Mouse (Mus musculus) intestine, embryonic 14.5 days (tissue): ENCODE data around the gene Pde10a. TPM values are rescaled to one million over a fixed set of nuclear protein-coding genes. Genes with fewer than 3 reads are reported as not detected.

Experiments used
- ATAC-seq: fragments of 200-750 bp; cut with Nextera tagmentation; replicated peaks from 2 replicates; pipeline ENCODE4 v1.8.0; 2017; ENCODE audit warnings: low read depth, moderate number of reproducible peaks, moderate TSS enrichment, moderate library complexity; ENCODE audit not compliant: low FRiP score, low TSS enrichment
- DNase-seq: peaks from one replicate; pipeline ENCODE4 v3.0.0-alpha.2; 2018; ENCODE audit warnings: low spot score
- H3K27ac ChIP-seq: fragments of 300-500 bp; sonication (generic); 2 replicates; pipeline ENCODE4 v1.5.1; 2014; ENCODE audit warnings: low read depth, mild to moderate bottlenecking, control low read depth
- H3K27me3 ChIP-seq: fragments of 300-500 bp; sonication (generic); replicated peaks from 2 replicates; pipeline ENCODE4 v1.6.1; 2014; ENCODE audit warnings: low read length, control low read depth; ENCODE audit not compliant: control insufficient read depth, insufficient read depth
- H3K36me3 ChIP-seq: fragments of 300-500 bp; sonication (generic); 2 replicates; pipeline ENCODE4 v1.6.1; 2014; ENCODE audit warnings: low read length, control low read depth; ENCODE audit not compliant: control insufficient read depth, insufficient read depth
- H3K4me1 ChIP-seq: fragments of 300-500 bp; sonication (generic); replicated peaks from 2 replicates; pipeline ENCODE4 v1.6.1; 2014; ENCODE audit warnings: low read length, control low read depth, mixed read lengths; ENCODE audit not compliant: control insufficient read depth, insufficient read depth
- H3K4me2 ChIP-seq: fragments of 300-500 bp; sonication (generic); 2 replicates; pipeline ENCODE4 v1.6.1; 2014; ENCODE audit warnings: low read length
- H3K4me3 ChIP-seq: fragments of 300-500 bp; sonication (generic); 2 replicates; pipeline ENCODE4 v1.5.1; 2014; ENCODE audit warnings: low read depth, low read length, control low read depth, mixed read lengths
- H3K9ac ChIP-seq: fragments of 300-500 bp; sonication (generic); 2 replicates; pipeline ENCODE4 v1.6.1; 2014; ENCODE audit warnings: mild to moderate bottlenecking, low read length
- H3K9me3 ChIP-seq: fragments of 300-500 bp; sonication (generic); 2 replicates; pipeline ENCODE4 v1.6.1; 2016; ENCODE audit warnings: low read length, control low read depth; ENCODE audit not compliant: control insufficient read depth
- WGBS: fragments of 180-500 bp; shearing (Covaris S2); extraction: QIAGEN DNeasy Blood & Tissue Kit; methylation state at CpG from one replicate; pipeline ENCODE4 v1.1.7; 2014; 5-methylcytosine and 5-hydroxymethylcytosine counted together
- polyA plus RNA-seq: library from polyadenylated mRNA; unstranded; fragments of >200 nt; fragmentation: Nextera tagmentation; extraction: Ambion mirVana; gene quantifications from 2 replicates; pipeline ENCODE4 v1.2.1, GENCODE M21; 2014

Gene Pde10a
- polyA plus RNA-seq, 1 experiment from 2014 or later: 1.4 TPM

DNA sequence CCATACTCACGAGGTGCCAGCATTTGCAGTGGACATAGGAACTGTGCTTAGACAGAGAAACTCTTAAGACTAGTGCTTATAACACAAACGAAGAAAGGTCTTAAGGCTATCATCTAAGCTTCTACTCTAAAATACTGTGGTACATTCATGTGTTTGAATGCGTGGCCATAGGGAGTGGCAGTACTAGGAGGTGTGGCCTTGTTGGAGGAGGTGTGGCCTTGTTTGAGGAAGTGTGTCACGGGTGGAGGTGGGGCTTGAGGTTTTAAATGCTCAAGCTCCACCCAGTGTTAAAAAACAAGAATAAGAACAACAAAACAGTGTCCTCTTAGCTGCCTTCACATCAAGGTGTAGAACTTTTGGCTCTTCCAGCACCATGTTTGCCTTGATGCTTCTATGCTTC, 31.7 kb upstream of the Pde10a start:
- no peak for DNase-seq
- Histone ChIP-seq H3K4me3 (no peak overlapping the region), H3K27ac (no peak overlapping the region), H3K9me3 (no peaks in the 10 kb centered on the region), H3K27me3 (no peaks in the 10 kb centered on the region; the same call in 1 of the 2 replicates), H3K4me2 (no peak overlapping the region), H3K9ac (no peak overlapping the region), H3K4me1 (no peaks in the 10 kb centered on the region), H3K36me3 (no peaks in the 10 kb centered on the region)
- no peak for ATAC-seq
- WGBS: 86% methylated on average over 4 of the region's 4 CpGs

DNA sequence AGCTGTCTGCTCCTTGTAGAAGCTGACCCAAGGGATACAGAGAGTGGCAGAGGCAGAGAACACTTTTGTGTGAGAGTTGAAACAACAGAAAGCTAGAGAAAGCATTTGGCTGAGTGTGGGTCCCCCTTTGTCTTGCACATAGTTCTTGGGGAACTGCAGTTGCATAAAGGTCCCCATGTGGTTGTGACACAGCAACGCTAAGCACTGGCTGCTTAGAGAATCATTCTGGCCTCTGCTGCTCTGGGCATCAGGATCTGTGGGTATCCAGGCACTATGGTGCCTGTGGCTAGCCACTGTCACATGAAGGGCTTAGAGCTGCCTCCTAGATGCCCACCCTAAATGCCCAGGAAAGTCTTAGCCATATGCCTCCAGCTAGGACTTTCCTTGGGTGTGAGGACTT, 27.0 kb upstream of the Pde10a start:
- no peaks in the 10 kb centered on the region for H3K4me1 ChIP-seq
- no peak overlapping the region for H3K9ac ChIP-seq
- DNase-seq (no peak), ATAC-seq (no peak)
- 69% methylated on average over 1 of the region's 1 CpGs for WGBS
- no peaks in the 10 kb centered on the region; the same call in none of the 2 replicates for H3K27me3 ChIP-seq
- no peaks in the 10 kb centered on the region for H3K36me3 ChIP-seq
- no peaks in the 10 kb centered on the region for H3K9me3 ChIP-seq
- H3K4me3 ChIP-seq: no peak overlapping the region
- no peak overlapping the region for H3K27ac ChIP-seq
- no peak overlapping the region for H3K4me2 ChIP-seq

DNA sequence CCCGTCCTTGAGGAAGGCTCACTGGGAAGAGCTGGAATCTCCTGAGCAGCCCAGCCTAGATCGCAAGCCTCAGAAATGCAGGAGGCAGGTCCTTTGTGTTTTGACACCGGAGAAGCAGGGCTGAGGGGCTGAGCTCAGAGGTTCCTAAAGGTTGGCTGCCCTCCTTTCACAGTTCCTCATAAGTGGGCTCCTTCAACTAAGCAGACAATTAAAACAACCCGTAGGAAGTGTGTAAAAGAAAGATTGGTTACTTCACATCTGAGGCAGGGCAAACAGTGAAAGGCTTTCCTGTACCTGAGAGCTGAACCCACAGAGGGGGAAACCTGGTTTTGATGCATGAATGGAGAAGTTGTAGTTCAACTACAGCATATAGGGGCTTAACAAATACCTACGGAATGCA, 26.5 kb upstream of the Pde10a start:
- H3K9me3 ChIP-seq: no peaks in the 10 kb centered on the region
- H3K27ac ChIP-seq: no peak overlapping the region
- no peak for ATAC-seq
- H3K4me2 ChIP-seq: no peak overlapping the region
- no peaks in the 10 kb centered on the region for H3K36me3 ChIP-seq
- 53% methylated on average over 5 of the region's 5 CpGs for WGBS
- H3K4me3 ChIP-seq: no peak overlapping the region
- no peaks in the 10 kb centered on the region for H3K4me1 ChIP-seq
- H3K27me3 ChIP-seq: no peaks in the 10 kb centered on the region; the same call in none of the 2 replicates
- H3K9ac ChIP-seq: no peak overlapping the region
- DNase-seq: no peak

DNA sequence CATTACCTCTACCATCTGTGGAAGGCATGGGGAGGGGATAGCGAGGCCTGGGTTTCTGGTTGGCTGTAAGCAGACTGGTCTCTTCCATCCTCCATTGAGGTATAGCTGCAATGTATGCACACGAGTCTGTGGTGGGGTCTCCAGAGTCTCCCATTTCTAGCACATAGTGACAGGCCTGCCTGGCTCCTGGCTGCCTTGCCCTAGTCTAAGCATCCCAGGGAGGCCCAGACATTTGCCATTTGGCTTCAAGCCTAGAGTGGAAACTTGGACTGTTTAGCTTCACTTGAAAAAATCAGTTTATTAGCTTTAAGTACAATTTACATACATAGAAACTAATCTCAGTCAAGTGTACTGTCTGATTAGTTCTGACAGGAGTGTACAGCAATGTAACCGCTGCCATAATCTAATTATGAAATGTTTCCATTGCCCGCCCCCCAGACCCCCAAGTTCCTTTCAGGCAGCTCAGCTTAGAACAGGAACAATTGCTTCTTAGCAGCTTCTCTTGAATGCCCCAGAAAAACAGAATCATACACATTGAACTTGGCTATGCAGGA, 25.5 kb upstream of the Pde10a start:
- ATAC-seq: no peak
- no peak overlapping the region for H3K4me3 ChIP-seq

DNA sequence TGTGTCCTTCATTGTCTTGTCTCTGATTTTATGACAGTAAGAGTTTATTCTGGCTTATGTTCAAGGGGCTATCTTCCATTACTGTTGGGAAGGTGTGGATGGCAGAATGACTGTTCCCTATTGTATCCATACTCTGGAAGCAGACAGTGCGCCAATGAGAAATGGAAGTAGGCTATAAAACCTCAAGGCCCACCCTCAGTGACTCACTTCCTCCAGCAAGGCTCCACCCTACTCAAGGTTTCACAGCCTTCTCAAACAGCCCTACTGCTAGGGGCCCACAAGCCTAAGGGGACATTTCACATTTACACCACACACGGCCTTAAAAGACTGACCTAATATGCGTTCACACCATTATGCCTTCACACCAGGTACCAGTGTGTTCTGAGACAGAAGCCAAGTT, 20.8 kb upstream of the Pde10a start:
- H3K36me3 ChIP-seq: no peaks in the 10 kb centered on the region
- H3K9me3 ChIP-seq: no peaks in the 10 kb centered on the region
- ATAC-seq (no peak), DNase-seq (no peak)
- H3K4me3 ChIP-seq: no peak overlapping the region
- WGBS: 86% methylated on average over 3 of the region's 3 CpGs
- H3K4me1 ChIP-seq: peaks cover 15% of the 10 kb centered on the region
- no peak overlapping the region for H3K9ac ChIP-seq
- H3K4me2 ChIP-seq: no peak overlapping the region
- no peak overlapping the region for H3K27ac ChIP-seq
- H3K27me3 ChIP-seq: peaks cover 14% of the 10 kb centered on the region

More for the DNA sequence above, 25.5 kb upstream of the Pde10a start:
- no peak for DNase-seq
- Histone ChIP-seq H3K27ac (no peak overlapping the region), H3K4me1 (no peaks in the 10 kb centered on the region), H3K9ac (no peak overlapping the region), H3K9me3 (no peaks in the 10 kb centered on the region), H3K4me2 (no peak overlapping the region), H3K27me3 (no peaks in the 10 kb centered on the region; the same call in none of the 2 replicates), H3K36me3 (no peaks in the 10 kb centered on the region)
- WGBS: 70% methylated on average over 4 of the region's 4 CpGs

DNA sequence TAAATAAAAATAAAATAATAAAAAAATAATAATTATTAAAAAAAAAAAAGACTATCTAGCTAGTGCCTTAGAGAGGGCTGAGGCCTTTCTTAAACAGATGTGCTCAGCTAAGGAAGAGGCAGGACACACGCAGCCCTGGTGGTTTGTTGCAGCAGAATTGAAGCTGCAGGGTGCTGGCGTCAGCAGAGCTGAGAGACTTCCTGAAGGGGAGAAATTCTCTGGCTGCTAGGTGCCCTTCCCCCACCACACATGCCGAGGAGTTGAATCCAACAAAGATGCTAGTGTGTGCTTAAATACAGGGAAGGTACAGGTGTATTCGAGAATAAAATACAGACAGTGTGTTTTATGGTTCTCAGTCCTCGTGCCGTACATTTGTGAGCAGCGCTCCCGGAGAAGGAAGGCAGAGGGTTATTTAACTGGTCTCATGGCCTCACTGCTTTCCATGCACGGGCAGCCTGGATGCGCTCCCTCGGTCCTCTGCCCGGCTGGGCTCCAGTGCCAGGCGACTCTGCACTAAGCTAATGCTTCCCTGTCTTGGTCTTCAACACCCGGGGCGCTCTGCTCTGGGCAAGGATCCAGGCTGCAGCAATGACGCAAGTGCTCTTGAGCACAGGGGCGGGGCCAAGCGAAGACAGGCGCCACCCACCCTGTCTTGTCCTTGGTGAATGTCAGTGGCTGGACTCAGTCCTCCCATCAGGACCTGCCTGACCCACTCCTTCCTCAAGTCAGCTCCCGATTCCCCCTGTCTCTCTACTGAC, 19.3 kb upstream of the Pde10a start:
- peak; percentile 84 for DNase-seq
- Histone ChIP-seq H3K27me3 (peaks cover 14% of the 10 kb centered on the region), H3K4me1 (peaks cover 15% of the 10 kb centered on the region), H3K4me2 (peak overlapping the region; percentile 58), H3K4me3 (peak overlapping the region; percentile 25), H3K36me3 (no peaks in the 10 kb centered on the region), H3K9me3 (no peaks in the 10 kb centered on the region), H3K9ac (peak overlapping the region; percentile 31; the same call in 1 of the 2 replicates), H3K27ac (no peak overlapping the region)
- 1% methylated on average over 20 of the region's 20 CpGs for WGBS
- ATAC-seq: peak; percentile 71

DNA sequence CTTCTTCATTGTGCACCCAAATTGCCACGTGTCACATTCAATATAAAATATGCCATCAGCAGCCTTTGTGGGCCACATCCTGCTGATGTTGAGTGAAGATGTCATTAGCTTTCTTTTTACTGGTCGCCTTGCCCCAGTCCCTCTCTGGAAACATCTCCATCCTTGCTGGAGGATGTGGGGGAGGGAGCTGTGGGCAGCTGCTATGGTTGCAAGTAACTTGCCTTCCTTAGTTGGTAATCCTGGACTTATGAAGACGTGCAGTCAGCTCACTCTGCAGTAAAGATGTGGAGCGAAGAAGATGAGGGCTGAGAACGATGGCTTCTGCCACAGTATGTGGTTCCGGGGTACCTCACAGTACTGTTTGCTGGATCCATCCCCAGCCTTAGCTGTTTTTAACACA, 18.4 kb upstream of the Pde10a start:
- no peaks in the 10 kb centered on the region for H3K36me3 ChIP-seq
- ATAC-seq (no peak), DNase-seq (no peak)
- no peak overlapping the region for H3K4me3 ChIP-seq
- H3K4me1 ChIP-seq: peaks cover 15% of the 10 kb centered on the region
- H3K9ac ChIP-seq: no peak overlapping the region
- 53% methylated on average over 6 of the region's 6 CpGs for WGBS
- no peaks in the 10 kb centered on the region for H3K9me3 ChIP-seq
- no peak overlapping the region for H3K4me2 ChIP-seq
- peaks cover 14% of the 10 kb centered on the region for H3K27me3 ChIP-seq
- H3K27ac ChIP-seq: no peak overlapping the region

DNA sequence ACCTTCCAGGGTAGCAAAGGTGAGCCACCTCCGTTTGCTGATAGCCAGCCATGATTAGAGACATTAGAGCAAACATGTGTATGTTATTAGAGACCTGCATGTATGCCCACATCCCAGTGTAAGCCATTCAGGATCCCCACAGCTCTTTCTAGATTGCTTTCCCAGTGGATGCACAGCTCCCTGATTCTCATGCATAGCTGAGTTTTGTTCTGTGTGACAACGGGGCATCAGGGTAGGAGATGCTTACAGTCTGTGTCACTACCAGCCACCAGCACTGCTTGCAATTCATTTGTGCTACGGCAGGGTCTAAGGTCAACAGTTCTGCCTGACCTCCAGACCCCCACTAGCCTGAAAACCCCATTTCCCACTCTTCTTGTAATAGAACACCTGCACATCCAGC, 17.5 kb upstream of the Pde10a start:
- H3K36me3 ChIP-seq: no peaks in the 10 kb centered on the region
- H3K4me1 ChIP-seq: peaks cover 15% of the 10 kb centered on the region
- no peaks in the 10 kb centered on the region for H3K9me3 ChIP-seq
- no peak for ATAC-seq
- no peak overlapping the region for H3K27ac ChIP-seq
- no peak for DNase-seq
- H3K9ac ChIP-seq: no peak overlapping the region
- H3K27me3 ChIP-seq: peaks cover 14% of the 10 kb centered on the region
- 4% methylated on average over 3 of the region's 3 CpGs for WGBS
- H3K4me3 ChIP-seq: no peak overlapping the region
- 0 out of 2 replicates have a peak overlapping the region, but pooled peaks have one; percentile 43 for H3K4me2 ChIP-seq
